Mouse (Mus musculus) ES-Bruce4 (cell line): ENCODE results near the gene Nrgn. TPM values are rescaled to one million over a fixed set of nuclear protein-coding genes. Genes with fewer than 3 reads are reported as not detected.

Experiments
- H3K27ac ChIP-seq: 2 replicates; pipeline ENCODE4 v1.5.1; 2012; ENCODE audit warnings: low read length, inconsistent platforms; ENCODE audit not compliant: insufficient read depth
- H3K27me3 ChIP-seq: 2 replicates; pipeline ENCODE4 v1.6.1; 2012; ENCODE audit warnings: mild to moderate bottlenecking, low read length, inconsistent platforms; ENCODE audit not compliant: control insufficient read depth, poor library complexity, insufficient read depth, severe bottlenecking
- H3K36me3 ChIP-seq: 2 replicates; pipeline ENCODE4 v1.6.1; 2012; ENCODE audit warnings: inconsistent platforms, mild to moderate bottlenecking, low read length, moderate library complexity; ENCODE audit not compliant: control insufficient read depth, poor library complexity, insufficient read depth, severe bottlenecking
- H3K4me1 ChIP-seq: one replicate; pipeline ENCODE4 v1.8.1; 2011; ENCODE audit warnings: low read length; ENCODE audit not compliant: control insufficient read depth, insufficient read depth
- H3K4me3 ChIP-seq: 2 replicates; pipeline ENCODE4 v1.5.1; 2011; ENCODE audit warnings: low read depth, mild to moderate bottlenecking, low read length
- H3K9ac ChIP-seq: 2 replicates; pipeline ENCODE4 v1.6.1; 2012; ENCODE audit warnings: low read depth, mild to moderate bottlenecking, inconsistent platforms; ENCODE audit not compliant: poor library complexity, severe bottlenecking
- H3K9me3 ChIP-seq: replicated peaks from 2 replicates; pipeline ENCODE4 v1.6.1; 2012; ENCODE audit warnings: mild to moderate bottlenecking, low read length, inconsistent platforms; ENCODE audit not compliant: control insufficient read depth, poor library complexity, insufficient read depth, severe bottlenecking
- CTCF ChIP-seq: IDR thresholded peaks from one replicate; pipeline ENCODE4 v1.8.1; 2011; ENCODE audit warnings: low read depth, low read length
- EP300 ChIP-seq: IDR thresholded peaks from 2 replicates; pipeline ENCODE4 v1.6.1; 2011; ENCODE audit warnings: low read depth, low read length; ENCODE audit not compliant: insufficient read depth
- POLR2A ChIP-seq: IDR thresholded peaks from one replicate; pipeline ENCODE4 v1.8.1; 2011; ENCODE audit warnings: low read length; ENCODE audit not compliant: insufficient read depth
- polyA plus RNA-seq: library from polyadenylated mRNA; stranded (reverse); fragments of >200 nt; gene quantifications from 2 replicates; pipeline ENCODE4 v1.2.4, GENCODE M21; 2011; ENCODE audit warnings: low read depth; ENCODE audit not compliant: missing spikeins, insufficient read depth, insufficient read length

The Nrgn gene
- polyA plus RNA-seq, 1 experiment, result 1.2 TPM

DNA sequence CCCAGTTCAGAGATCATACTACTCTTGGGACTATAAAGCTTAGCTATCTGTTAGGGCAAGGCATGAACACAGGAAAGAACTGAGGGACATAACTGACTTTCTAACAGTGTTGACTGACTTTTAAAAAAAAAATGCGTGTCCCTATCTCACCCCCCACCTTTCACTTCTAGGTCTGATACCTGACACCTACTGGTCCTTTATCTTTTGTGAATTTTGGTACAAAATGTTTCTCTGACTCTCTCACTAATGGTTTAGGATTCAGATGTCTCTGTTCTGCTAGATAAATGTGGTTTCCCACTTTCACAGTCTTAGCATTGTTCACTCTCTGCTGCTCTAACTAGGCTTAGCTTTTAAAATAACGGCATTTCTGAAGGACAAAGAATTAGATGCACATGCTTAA is 39.3 kb upstream of the Nrgn start:
- Histone ChIP-seq H3K27me3 (no peaks in the 10 kb centered on the region), H3K9me3 (no peaks in the 10 kb centered on the region), H3K4me3 (no peak overlapping the region)

DNA sequence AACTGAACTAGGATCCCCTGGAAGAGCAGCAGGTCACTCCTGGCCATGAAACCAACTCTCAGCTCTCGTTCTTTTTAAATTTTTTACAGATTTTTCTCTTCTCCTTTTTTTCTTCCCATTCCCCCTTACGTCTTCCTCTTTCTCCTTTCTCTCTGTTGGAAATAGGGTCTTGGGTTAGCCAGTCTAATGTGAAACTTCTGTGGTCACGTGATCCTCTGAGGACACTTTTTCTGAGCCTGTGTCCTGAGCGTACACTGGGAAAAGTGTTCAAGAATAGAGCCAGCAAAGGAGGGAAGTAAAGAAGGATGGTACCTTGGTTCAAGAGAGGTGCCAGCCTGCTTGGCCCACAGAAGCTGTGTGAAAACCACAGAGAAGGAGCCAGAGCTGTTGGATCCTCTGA is 37.7 kb upstream of the Nrgn start:
- Histone ChIP-seq H3K9me3 (no peaks in the 10 kb centered on the region), H3K27ac (no peak overlapping the region), H3K36me3 (no peaks in the 10 kb centered on the region), H3K9ac (no peak overlapping the region), H3K4me1 (no peaks in the 10 kb centered on the region), H3K4me3 (no peak overlapping the region), H3K27me3 (no peaks in the 10 kb centered on the region)
- no peak for TF ChIP-seq POLR2A
- TF ChIP-seq CTCF, result no peak
- no peak for TF ChIP-seq EP300

More for the DNA sequence above, 39.3 kb upstream of the Nrgn start:
- no peak overlapping the region for H3K27ac ChIP-seq
- H3K4me1 ChIP-seq, result no peaks in the 10 kb centered on the region
- no peak overlapping the region for H3K9ac ChIP-seq
- no peaks in the 10 kb centered on the region for H3K36me3 ChIP-seq
- no peak for TF ChIP-seq EP300
- no peak for TF ChIP-seq POLR2A
- no peak for TF ChIP-seq CTCF

DNA sequence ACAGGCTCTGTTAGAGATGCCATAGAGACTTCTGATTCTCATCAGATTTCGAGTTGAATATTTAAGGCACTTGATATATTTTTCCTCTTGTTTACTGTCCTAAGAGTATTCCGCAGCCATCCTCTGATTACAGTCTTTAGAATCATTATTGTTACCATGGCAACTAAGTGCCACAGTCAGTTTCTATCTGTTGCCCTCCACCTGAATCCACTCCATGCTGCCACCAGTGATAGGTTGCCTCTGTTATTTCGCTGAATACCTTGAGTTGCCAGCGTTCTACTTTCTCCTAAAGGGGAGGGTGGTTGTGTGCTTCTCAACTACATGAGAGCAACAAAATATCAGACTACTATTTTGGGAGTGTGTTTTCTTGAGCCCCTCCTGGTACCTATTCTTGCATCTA is 34.0 kb upstream of the Nrgn start:
- TF ChIP-seq POLR2A (no peak), CTCF (no peak), EP300 (no peak)

DNA sequence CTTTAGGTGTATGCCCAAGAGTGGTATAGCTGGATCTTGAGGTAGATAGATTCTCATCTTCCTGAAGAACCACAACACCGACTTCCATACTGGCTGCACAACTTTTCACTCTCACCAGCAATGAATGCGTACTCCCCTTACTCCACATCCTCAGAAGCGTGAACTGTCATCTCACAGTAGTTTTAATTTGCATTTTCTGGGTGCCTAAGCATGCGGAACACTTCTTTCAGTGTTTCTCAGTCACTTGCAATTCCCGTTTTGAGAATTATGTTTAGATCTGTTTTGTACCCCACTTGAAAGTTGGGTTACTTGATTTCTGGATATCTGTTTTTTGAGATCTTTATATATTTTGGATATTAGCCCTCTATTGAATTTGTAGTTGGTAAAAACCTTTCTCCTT is 30.9 kb upstream of the Nrgn start:
- Histone ChIP-seq H3K4me3 (no peak overlapping the region), H3K9ac (no peak overlapping the region), H3K36me3 (no peaks in the 10 kb centered on the region), H3K27me3 (no peaks in the 10 kb centered on the region), H3K27ac (no peak overlapping the region), H3K4me1 (no peaks in the 10 kb centered on the region), H3K9me3 (no peaks in the 10 kb centered on the region)
- TF ChIP-seq CTCF (no peak), POLR2A (no peak), EP300 (no peak)

More for the DNA sequence above, 34.0 kb upstream of the Nrgn start:
- no peaks in the 10 kb centered on the region for H3K4me1 ChIP-seq
- no peak overlapping the region for H3K9ac ChIP-seq
- no peaks in the 10 kb centered on the region for H3K9me3 ChIP-seq
- H3K4me3 ChIP-seq, result no peak overlapping the region
- no peak overlapping the region for H3K27ac ChIP-seq
- no peaks in the 10 kb centered on the region for H3K36me3 ChIP-seq
- no peaks in the 10 kb centered on the region for H3K27me3 ChIP-seq

DNA sequence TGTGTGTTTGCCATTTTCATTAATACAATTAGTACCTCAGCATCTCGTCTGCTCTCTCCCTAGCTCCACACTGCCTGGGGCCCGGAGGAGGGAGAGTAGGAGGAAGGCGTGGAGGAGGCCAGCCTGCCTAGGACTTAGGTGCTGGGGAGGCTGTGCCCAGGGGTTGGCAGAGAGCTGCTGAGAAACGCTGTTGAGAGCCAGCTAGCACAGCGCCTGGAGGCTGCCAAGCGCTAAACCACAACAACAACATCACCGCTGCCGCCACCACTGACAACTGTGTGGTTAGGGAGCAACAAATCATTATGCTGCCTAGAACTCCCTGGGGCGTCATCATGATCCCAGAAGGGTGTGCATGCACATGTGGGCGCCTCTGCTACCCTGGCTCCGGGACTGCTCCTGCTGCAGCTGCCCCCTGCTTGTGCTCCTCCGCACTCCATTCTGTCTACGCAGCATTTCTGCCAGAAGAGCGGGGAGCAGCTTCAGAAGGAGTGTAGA is 23.8 kb upstream of the Nrgn start:
- Histone ChIP-seq H3K4me3 (peak overlapping the region; percentile 19), H3K27ac (no peak overlapping the region), H3K9ac (no peak overlapping the region)

DNA sequence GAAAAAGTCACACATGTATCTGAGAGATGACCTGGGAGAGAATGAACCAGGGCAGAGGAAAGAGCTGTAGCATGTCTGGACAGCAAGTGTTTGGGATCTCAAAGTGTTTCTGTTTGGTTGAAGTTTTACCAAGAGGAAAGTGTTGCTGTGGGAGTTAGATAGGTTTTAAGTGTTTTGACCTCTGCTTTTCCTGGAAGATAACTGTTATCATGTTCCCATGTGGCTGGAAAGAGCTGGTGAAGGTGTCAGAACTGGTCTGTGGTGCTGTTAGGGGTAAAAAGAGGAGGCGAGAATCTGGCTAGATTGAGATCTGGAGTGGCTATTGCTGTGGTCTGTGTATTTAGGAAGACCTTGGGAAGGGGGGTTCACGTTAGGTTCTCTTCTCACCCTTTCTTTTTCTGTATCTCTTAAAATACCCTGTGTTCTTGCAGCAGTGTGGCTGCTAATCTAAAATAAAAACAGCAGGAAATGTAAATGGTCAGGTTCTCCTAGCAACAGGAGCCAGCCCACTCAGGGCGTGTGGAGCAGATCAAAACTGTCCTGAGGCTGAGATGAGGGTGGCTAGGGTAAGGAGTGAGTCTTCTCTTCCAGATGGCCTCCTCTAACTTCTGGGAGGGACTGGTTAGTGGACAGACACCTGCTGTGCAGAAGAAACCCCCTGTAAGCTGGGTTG is 19.6 kb upstream of the Nrgn start:
- H3K9ac ChIP-seq, result no peak overlapping the region
- no peaks in the 10 kb centered on the region for H3K9me3 ChIP-seq
- H3K4me1 ChIP-seq, result no peaks in the 10 kb centered on the region
- H3K27ac ChIP-seq, result no peak overlapping the region
- no peaks in the 10 kb centered on the region for H3K36me3 ChIP-seq
- no peak overlapping the region for H3K4me3 ChIP-seq
- TF ChIP-seq CTCF (no peak), POLR2A (no peak), EP300 (no peak)
- peaks cover 2% of the 10 kb centered on the region; the same call in 1 of the 2 replicates for H3K27me3 ChIP-seq

More for the DNA sequence above, 23.8 kb upstream of the Nrgn start:
- Histone ChIP-seq H3K27me3 (no peaks in the 10 kb centered on the region), H3K36me3 (no peaks in the 10 kb centered on the region), H3K4me1 (no peaks in the 10 kb centered on the region), H3K9me3 (no peaks in the 10 kb centered on the region)
- no peak for TF ChIP-seq EP300
- no peak for TF ChIP-seq CTCF
- no peak for TF ChIP-seq POLR2A
